Mouse (Mus musculus): ENCODE measurements around the gene Ankrd34b. TPM values are rescaled to one million over a fixed set of nuclear protein-coding genes. Genes with fewer than 3 reads are reported as not detected.

Ankrd34b gene
- polyA plus RNA-seq, 1 experiment from 2014 or later: 0.16 TPM

GRCm38 (mm10) chr13:92426294-92427051 is 777 bp downstream of the Ankrd34b start:
- Histone ChIP-seq H3K4me2 (ENCODE audit: low read depth, low read length) (peak overlapping the region; percentile 99), H3K27ac (ENCODE audit: low read length) (no peak overlapping the region), H3K9ac (ENCODE audit: low read length) (peak overlapping the region; percentile 60), H3K27me3 (ENCODE audit: control insufficient read depth, insufficient read depth, low read length) (peaks cover 49% of the 10 kb centered on the region), H3K36me3 (ENCODE audit: control insufficient read depth, insufficient read depth) (no peaks in the 10 kb centered on the region), H3K4me3 (ENCODE audit: low read length) (peak overlapping the region; percentile 68), H3K9me3 (replicated peaks; ENCODE audit: control insufficient read depth, low read length) (no peaks in the 10 kb centered on the region), H3K4me1 (ENCODE audit: control insufficient read depth, insufficient read depth, low read length) (peaks cover 12% of the 10 kb centered on the region)
- ATAC-seq (replicated peaks; ENCODE audit: extremely low read depth, insufficient read depth, low FRiP score): peak; percentile 39; the same call in 1 of the 2 replicates
- WGBS: under 1% methylated on average over 92 of the region's 92 CpGs

DNA sequence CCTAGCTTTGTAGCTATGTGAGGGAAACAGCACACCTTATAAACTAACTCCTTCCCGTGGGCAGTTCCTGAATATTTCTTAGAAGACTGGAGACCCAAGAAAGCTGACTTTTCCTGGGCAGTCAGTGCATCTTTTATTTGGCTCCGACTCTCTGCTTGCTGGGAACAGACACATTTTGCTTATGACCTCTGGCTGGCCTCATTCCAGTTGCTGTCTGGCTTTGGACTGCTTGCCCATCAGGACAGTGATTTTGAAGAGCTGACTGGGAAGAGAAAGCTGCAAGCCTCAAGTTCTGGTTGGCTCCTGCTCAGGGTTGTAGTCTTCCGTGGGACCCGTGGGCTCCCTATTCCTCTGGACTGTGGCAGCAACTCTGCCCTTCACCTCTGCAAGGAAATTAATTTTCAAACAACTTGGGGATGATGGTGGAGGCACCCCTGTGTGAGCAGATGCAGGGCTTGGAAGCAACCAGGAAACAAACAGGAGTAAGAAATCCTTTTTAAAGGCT is 1.7 kb downstream of the Ankrd34b start:
- Histone ChIP-seq H3K4me1 (ENCODE audit: control insufficient read depth, insufficient read depth, low read length) (peaks cover 12% of the 10 kb centered on the region), H3K36me3 (ENCODE audit: control insufficient read depth, insufficient read depth) (no peaks in the 10 kb centered on the region), H3K4me2 (ENCODE audit: low read depth, low read length) (peak overlapping the region; percentile 99; the same call in 1 of the 2 replicates), H3K4me3 (ENCODE audit: low read length) (peak overlapping the region; percentile 68), H3K9ac (ENCODE audit: low read length) (no peak overlapping the region), H3K27ac (ENCODE audit: low read length) (no peak overlapping the region), H3K27me3 (ENCODE audit: control insufficient read depth, insufficient read depth, low read length) (peaks cover 49% of the 10 kb centered on the region), H3K9me3 (replicated peaks; ENCODE audit: control insufficient read depth, low read length) (no peaks in the 10 kb centered on the region)
- WGBS: 39% methylated on average over 4 of the region's 4 CpGs
- ATAC-seq (replicated peaks; ENCODE audit: extremely low read depth, insufficient read depth, low FRiP score): no peak

GRCm38 (mm10) chr13:92438656-92439055 is 13.0 kb downstream of the Ankrd34b start:
- H3K4me3 ChIP-seq (ENCODE audit: low read length): no peak overlapping the region
- H3K9ac ChIP-seq (ENCODE audit: low read length): no peak overlapping the region
- no peaks in the 10 kb centered on the region for H3K27me3 ChIP-seq (ENCODE audit: control insufficient read depth, insufficient read depth, low read length)
- H3K27ac ChIP-seq (ENCODE audit: low read length): no peak overlapping the region
- 80% methylated on average over 10 of the region's 10 CpGs for WGBS
- no peak overlapping the region for H3K4me2 ChIP-seq (ENCODE audit: low read depth, low read length)
- no peaks in the 10 kb centered on the region for H3K9me3 ChIP-seq (replicated peaks; ENCODE audit: control insufficient read depth, low read length)
- H3K36me3 ChIP-seq (ENCODE audit: control insufficient read depth, insufficient read depth): no peaks in the 10 kb centered on the region
- no peaks in the 10 kb centered on the region for H3K4me1 ChIP-seq (ENCODE audit: control insufficient read depth, insufficient read depth, low read length)
- no peak for ATAC-seq (replicated peaks; ENCODE audit: extremely low read depth, insufficient read depth, low FRiP score)

- no peak overlapping the region for H3K9ac ChIP-seq (ENCODE audit: low read length)
- whole genome bisulfite sequencing: 74% methylated on average over 13 of the region's 13 CpGs
- no peak for ATAC-seq (replicated peaks; ENCODE audit: extremely low read depth, insufficient read depth, low FRiP score)
Observed at GRCm38 (mm10) chr13:92440286-92440685, 14.6 kb downstream of the Ankrd34b start.

DNA sequence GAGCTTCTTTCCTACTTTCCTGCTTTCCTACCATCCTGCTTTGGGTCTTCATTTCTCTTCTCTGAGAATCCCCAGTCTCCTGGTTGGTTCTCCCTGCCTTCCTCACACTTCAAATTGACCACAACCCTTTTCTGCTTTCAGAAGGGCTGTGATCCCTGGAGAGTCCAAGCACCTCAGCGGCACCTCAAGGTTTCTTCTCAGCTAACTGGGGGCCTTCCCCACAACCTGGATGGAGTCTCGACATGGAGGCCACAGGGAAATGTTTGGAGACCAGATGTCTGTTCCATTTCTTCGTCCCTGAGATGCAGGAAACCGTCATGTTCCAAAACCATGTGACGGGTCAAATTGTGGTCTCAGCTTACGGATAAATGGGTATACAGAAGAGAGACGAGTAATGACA is 21.2 kb downstream of the Ankrd34b start:
- Histone ChIP-seq H3K9ac (ENCODE audit: low read length) (no peak overlapping the region), H3K4me3 (ENCODE audit: low read length) (no peak overlapping the region), H3K27me3 (ENCODE audit: control insufficient read depth, insufficient read depth, low read length) (no peaks in the 10 kb centered on the region), H3K4me2 (ENCODE audit: low read depth, low read length) (no peak overlapping the region), H3K4me1 (ENCODE audit: control insufficient read depth, insufficient read depth, low read length) (no peaks in the 10 kb centered on the region), H3K27ac (ENCODE audit: low read length) (no peak overlapping the region), H3K36me3 (ENCODE audit: control insufficient read depth, insufficient read depth) (no peaks in the 10 kb centered on the region), H3K9me3 (replicated peaks; ENCODE audit: control insufficient read depth, low read length) (no peaks in the 10 kb centered on the region)
- 87% methylated on average over 7 of the region's 7 CpGs for WGBS
- no peak for ATAC-seq (replicated peaks; ENCODE audit: extremely low read depth, insufficient read depth, low FRiP score)

More at GRCm38 (mm10) chr13:92440286-92440685, 14.6 kb downstream of the Ankrd34b start:
- no peak overlapping the region for H3K27ac ChIP-seq (ENCODE audit: low read length)
- H3K4me3 ChIP-seq (ENCODE audit: low read length): no peak overlapping the region
- no peaks in the 10 kb centered on the region for H3K9me3 ChIP-seq (replicated peaks; ENCODE audit: control insufficient read depth, low read length)
- H3K36me3 ChIP-seq (ENCODE audit: control insufficient read depth, insufficient read depth): no peaks in the 10 kb centered on the region
- no peak overlapping the region for H3K4me2 ChIP-seq (ENCODE audit: low read depth, low read length)
- H3K27me3 ChIP-seq (ENCODE audit: control insufficient read depth, insufficient read depth, low read length): no peaks in the 10 kb centered on the region
- H3K4me1 ChIP-seq (ENCODE audit: control insufficient read depth, insufficient read depth, low read length): no peaks in the 10 kb centered on the region

DNA sequence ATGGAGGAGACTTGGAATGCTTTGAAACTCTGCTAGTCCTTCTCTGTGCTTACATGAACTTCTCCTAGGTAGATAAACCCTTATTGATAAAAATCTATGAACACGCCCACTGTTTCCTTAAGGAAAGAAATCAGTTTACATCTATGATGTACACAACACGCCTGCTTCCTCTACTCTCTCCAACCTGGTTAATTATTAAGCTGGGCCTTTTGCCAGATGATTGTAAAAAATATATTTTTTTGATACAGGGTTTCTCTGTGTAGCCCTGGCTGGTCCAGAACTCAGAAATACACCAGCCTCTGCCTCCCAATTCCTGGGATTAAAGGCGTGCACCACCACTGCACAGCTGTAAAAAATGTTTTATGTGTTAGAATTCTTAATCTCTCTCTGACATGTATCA is 39.0 kb downstream of the Ankrd34b start:
- no peak for ATAC-seq (replicated peaks; ENCODE audit: extremely low read depth, insufficient read depth, low FRiP score)
- Histone ChIP-seq H3K27me3 (ENCODE audit: control insufficient read depth, insufficient read depth, low read length) (no peaks in the 10 kb centered on the region), H3K4me1 (ENCODE audit: control insufficient read depth, insufficient read depth, low read length) (no peaks in the 10 kb centered on the region), H3K9me3 (replicated peaks; ENCODE audit: control insufficient read depth, low read length) (no peaks in the 10 kb centered on the region), H3K36me3 (ENCODE audit: control insufficient read depth, insufficient read depth) (peaks cover 4% of the 10 kb centered on the region; the same call in 1 of the 2 replicates), H3K4me2 (ENCODE audit: low read depth, low read length) (no peak overlapping the region), H3K4me3 (ENCODE audit: low read length) (no peak overlapping the region), H3K27ac (ENCODE audit: low read length) (no peak overlapping the region), H3K9ac (ENCODE audit: low read length) (no peak overlapping the region)
- WGBS: 84% methylated on average over 3 of the region's 3 CpGs

- no peaks in the 10 kb centered on the region for H3K27me3 ChIP-seq (ENCODE audit: control insufficient read depth, insufficient read depth, low read length)
- 71% methylated on average over 9 of the region's 9 CpGs for WGBS
Observed at GRCm38 (mm10) chr13:92467891-92468290, 42.2 kb downstream of the Ankrd34b start.

DNA sequence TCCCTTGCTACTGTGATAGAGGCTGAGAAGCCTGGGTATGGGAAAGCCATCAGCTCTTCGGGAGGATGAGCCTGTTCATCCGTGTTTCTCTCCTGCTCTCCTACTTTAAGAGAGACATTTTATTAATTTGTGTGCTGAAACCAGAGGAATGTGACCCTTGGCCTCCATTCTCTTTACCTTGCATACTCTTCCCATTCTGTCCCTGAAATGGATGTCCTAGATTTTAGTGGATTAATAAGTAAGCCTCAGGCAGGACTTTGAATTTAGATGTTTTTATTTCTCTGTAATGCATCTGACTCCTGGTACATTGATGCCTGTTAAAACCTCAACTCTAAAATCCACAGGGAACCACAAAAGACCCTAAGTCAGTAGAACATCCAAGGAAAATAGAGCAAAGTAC is 43.7 kb downstream of the Ankrd34b start:
- Histone ChIP-seq H3K9me3 (replicated peaks; ENCODE audit: control insufficient read depth, low read length) (no peaks in the 10 kb centered on the region), H3K27me3 (ENCODE audit: control insufficient read depth, insufficient read depth, low read length) (no peaks in the 10 kb centered on the region), H3K36me3 (ENCODE audit: control insufficient read depth, insufficient read depth) (peaks cover 4% of the 10 kb centered on the region; the same call in 1 of the 2 replicates), H3K4me1 (ENCODE audit: control insufficient read depth, insufficient read depth, low read length) (no peaks in the 10 kb centered on the region), H3K9ac (ENCODE audit: low read length) (no peak overlapping the region), H3K4me2 (ENCODE audit: low read depth, low read length) (no peak overlapping the region), H3K27ac (ENCODE audit: low read length) (no peak overlapping the region), H3K4me3 (ENCODE audit: low read length) (no peak overlapping the region)
- no peak for ATAC-seq (replicated peaks; ENCODE audit: extremely low read depth, insufficient read depth, low FRiP score)
- WGBS: 70% methylated on average over 2 of the region's 2 CpGs

More at GRCm38 (mm10) chr13:92467891-92468290, 42.2 kb downstream of the Ankrd34b start:
- Histone ChIP-seq H3K9me3 (replicated peaks; ENCODE audit: control insufficient read depth, low read length) (no peaks in the 10 kb centered on the region), H3K36me3 (ENCODE audit: control insufficient read depth, insufficient read depth) (peaks cover 4% of the 10 kb centered on the region; the same call in 1 of the 2 replicates), H3K4me3 (ENCODE audit: low read length) (no peak overlapping the region), H3K4me2 (ENCODE audit: low read depth, low read length) (no peak overlapping the region), H3K4me1 (ENCODE audit: control insufficient read depth, insufficient read depth, low read length) (no peaks in the 10 kb centered on the region), H3K9ac (ENCODE audit: low read length) (no peak overlapping the region), H3K27ac (ENCODE audit: low read length) (no peak overlapping the region)
- ATAC-seq (replicated peaks; ENCODE audit: extremely low read depth, insufficient read depth, low FRiP score): no peak

DNA sequence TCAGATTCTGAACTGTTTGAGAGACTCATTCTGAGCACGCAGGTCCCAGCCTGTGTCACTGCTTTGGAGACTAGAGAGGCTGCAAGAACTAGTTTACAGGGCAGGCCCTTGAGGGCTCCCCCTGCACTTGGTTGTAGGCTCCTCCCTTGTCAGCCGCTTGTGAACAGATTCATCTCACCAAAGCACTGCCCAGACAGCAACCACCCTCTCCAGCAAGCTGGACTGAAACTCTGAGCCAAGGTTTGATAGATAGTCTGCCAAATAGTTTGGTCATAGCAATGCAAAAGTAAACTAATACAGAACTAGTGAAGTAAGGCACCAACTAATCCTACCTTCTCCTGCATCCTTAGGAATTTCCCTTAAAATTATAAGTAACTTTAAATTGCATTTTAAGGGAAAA is 44.5 kb downstream of the Ankrd34b start:
- no peaks in the 10 kb centered on the region for H3K27me3 ChIP-seq (ENCODE audit: control insufficient read depth, insufficient read depth, low read length)
- WGBS: 57% methylated on average over 2 of the region's 2 CpGs
- no peaks in the 10 kb centered on the region for H3K9me3 ChIP-seq (replicated peaks; ENCODE audit: control insufficient read depth, low read length)
- no peak overlapping the region for H3K9ac ChIP-seq (ENCODE audit: low read length)
- H3K4me2 ChIP-seq (ENCODE audit: low read depth, low read length): no peak overlapping the region
- no peak overlapping the region for H3K27ac ChIP-seq (ENCODE audit: low read length)
- no peak overlapping the region for H3K4me3 ChIP-seq (ENCODE audit: low read length)
- no peak for ATAC-seq (replicated peaks; ENCODE audit: extremely low read depth, insufficient read depth, low FRiP score)
- no peaks in the 10 kb centered on the region for H3K4me1 ChIP-seq (ENCODE audit: control insufficient read depth, insufficient read depth, low read length)
- H3K36me3 ChIP-seq (ENCODE audit: control insufficient read depth, insufficient read depth): peaks cover 4% of the 10 kb centered on the region; the same call in 1 of the 2 replicates
